Mouse (Mus musculus) small intestine, adult 2 months (tissue): Measurements from ENCODE around the gene C730034F03Rik. TPM values are rescaled to one million over a fixed set of nuclear protein-coding genes. Genes with fewer than 3 reads are reported as not detected.

Experiments
- H3K27ac ChIP-seq: fragments of 200-500 bp; 2 replicates; pipeline ENCODE4 v1.5.1; 2012; ENCODE audit warnings: low read depth, low read length, control low read depth, inconsistent platforms; ENCODE audit not compliant: insufficient read depth
- H3K27me3 ChIP-seq: fragments of 200-500 bp; 2 replicates; pipeline ENCODE4 v1.6.1; 2012; ENCODE audit warnings: mild to moderate bottlenecking, moderate library complexity, low read length, inconsistent platforms; ENCODE audit not compliant: control insufficient read depth, insufficient read depth
- H3K36me3 ChIP-seq: fragments of 200-500 bp; 2 replicates; pipeline ENCODE4 v1.6.1; 2012; ENCODE audit warnings: mild to moderate bottlenecking, low read length, control low read depth, inconsistent platforms; ENCODE audit not compliant: control insufficient read depth, insufficient read depth
- H3K4me1 ChIP-seq: fragments of 200-500 bp; 2 replicates; pipeline ENCODE4 v1.6.1; 2012; ENCODE audit warnings: low read length, inconsistent platforms, mixed read lengths; ENCODE audit not compliant: control insufficient read depth, insufficient read depth, insufficient read length
- H3K4me3 ChIP-seq: fragments of 200-500 bp; 2 replicates; pipeline ENCODE4 v1.5.1; 2012; ENCODE audit warnings: low read depth, mild to moderate bottlenecking, control low read depth, inconsistent platforms, low read length, moderate library complexity
- CTCF ChIP-seq: fragments of 200-500 bp; IDR thresholded peaks from 2 replicates; pipeline ENCODE4 v1.5.1; 2012; ENCODE audit warnings: low read depth, mild to moderate bottlenecking, control low read depth, inconsistent platforms, low read length, moderate library complexity, mixed read lengths; ENCODE audit not compliant: insufficient replicate concordance, insufficient read length; ENCODE audit errors: extremely low read depth
- POLR2A ChIP-seq: fragments of 200-500 bp; IDR thresholded peaks from 2 replicates; pipeline ENCODE4 v1.6.1; 2012; ENCODE audit warnings: low read depth, mild to moderate bottlenecking, control low read depth, inconsistent platforms, low read length, moderate library complexity
- WGBS: fragments of 180-500 bp; shearing (Covaris S2); methylation state at CpG from one replicate; pipeline ENCODE4 v1.1.7; 2018; 5-methylcytosine and 5-hydroxymethylcytosine counted together
- polyA plus RNA-seq: library from polyadenylated mRNA; depleted of rRNA; stranded (reverse); fragments of >200 nt; gene quantifications from 2 replicates; pipeline ENCODE4 v1.2.3, GENCODE M21; 2012

Gene C730034F03Rik
- polyA plus RNA-seq, 1 experiment, result 0.76 TPM

DNA sequence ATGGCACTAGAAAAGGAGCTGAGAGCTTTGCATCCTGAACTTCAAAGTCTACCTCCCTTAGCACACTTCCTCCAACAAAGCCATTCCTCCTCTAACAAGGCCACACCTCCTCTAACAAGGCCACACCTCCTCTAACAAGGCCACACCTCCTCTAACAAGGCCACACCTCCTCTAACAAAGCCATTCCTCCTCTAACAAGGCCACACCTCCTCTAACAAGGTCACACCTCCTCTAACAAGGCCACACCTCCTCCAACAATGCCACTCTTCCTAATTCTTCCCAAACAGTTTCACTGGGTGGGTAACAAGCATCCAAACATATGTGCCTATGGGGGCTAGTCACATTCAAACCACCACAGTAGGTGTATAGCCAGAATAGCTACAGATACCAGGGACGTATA, 26.9 kb upstream of the C730034F03Rik start:
- TF ChIP-seq POLR2A (no peak), CTCF (no peak)
- WGBS, result 93% methylated on average over 1 of the region's 1 CpGs
- no peaks in the 10 kb centered on the region for H3K27me3 ChIP-seq

DNA sequence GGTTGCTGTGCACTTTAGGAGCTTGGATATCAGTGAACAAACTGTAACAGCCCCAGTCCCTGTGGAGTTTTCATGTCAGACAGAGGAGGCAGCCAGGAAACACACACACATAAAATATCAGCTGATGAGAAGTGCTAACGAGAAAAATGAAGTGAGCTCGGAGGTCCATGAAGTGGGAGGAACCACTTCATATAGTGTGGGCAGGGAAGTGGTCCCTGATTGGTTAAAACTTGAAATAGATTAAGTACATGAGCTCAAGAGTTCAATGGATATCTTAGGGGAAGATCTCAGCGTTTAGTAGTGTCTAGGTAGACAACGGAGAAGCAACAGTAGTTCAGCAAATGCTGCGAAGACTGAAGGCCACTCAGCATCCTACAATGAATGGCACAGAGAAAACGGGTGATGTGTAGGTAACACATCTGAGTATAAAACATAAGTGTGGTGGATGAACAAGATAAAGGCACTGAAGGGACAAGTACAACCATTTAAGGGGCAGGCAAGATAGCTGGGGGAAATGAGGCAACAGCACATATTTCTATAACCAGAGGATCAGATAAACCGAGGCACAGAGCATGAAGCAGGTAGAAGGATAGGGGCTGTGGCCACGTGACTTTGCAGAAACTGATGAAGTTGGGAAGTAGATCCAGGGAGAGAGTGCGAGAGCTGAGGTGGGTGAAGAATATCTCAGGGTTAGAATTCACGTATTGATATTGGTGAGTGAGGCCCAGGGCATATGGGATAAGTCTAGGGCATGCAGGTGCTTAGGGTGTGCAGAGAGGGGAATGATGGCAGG, 24.4 kb upstream of the C730034F03Rik start:
- TF ChIP-seq POLR2A, result no peak
- no peak for TF ChIP-seq CTCF
- peaks cover 4% of the 10 kb centered on the region; the same call in 1 of the 2 replicates for H3K4me1 ChIP-seq
- WGBS, result 74% methylated on average over 10 of the region's 10 CpGs
- no peaks in the 10 kb centered on the region for H3K27me3 ChIP-seq
- H3K36me3 ChIP-seq, result no peaks in the 10 kb centered on the region
- H3K4me3 ChIP-seq, result no peak overlapping the region
- no peak overlapping the region for H3K27ac ChIP-seq

More for the DNA sequence above, 26.9 kb upstream of the C730034F03Rik start:
- no peaks in the 10 kb centered on the region for H3K36me3 ChIP-seq
- no peak overlapping the region for H3K4me3 ChIP-seq
- H3K27ac ChIP-seq, result no peak overlapping the region
- peaks cover 11% of the 10 kb centered on the region for H3K4me1 ChIP-seq

DNA sequence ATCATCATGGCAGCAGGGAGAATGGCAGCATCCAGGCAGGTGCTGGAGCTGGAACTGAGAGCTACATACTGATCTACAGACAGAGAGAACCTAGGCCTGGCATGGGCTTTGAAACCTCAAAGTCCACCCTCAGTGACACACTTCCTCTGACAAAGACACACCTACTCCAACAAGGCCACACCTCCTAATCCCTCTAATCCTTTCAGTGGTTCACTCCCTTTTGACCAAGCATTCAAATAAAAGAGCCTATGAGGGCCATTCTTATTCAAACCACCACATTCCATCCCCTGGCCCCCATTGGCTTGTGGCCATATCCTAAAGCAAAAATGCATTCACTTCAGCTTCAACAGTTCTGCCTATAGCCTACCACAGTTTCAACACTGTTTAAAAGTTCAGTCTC, 22.7 kb upstream of the C730034F03Rik start:
- Histone ChIP-seq H3K27me3 (no peaks in the 10 kb centered on the region), H3K36me3 (no peaks in the 10 kb centered on the region), H3K27ac (no peak overlapping the region), H3K4me1 (no peaks in the 10 kb centered on the region), H3K4me3 (no peak overlapping the region)
- TF ChIP-seq CTCF, result no peak
- TF ChIP-seq POLR2A, result no peak

DNA sequence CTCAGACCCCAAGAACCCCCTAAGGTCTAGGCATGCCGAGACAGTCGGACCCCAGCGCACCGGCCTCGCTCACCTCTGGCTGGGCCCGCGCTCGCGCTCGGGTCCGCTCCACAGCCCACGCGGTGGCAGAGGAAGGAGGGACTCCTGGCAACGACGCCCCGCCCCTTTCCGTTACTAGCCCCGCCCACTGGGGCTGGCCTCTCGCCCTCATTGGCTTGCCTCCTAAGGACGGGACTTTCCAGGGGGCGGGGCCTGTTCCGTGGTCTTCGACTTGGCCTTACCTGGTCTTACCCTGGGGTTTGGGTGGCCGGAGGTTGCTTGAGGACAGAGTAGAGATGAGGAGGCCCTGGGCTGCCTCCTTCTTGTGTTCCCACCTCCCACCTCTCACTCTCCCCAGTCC, 19.3 kb upstream of the C730034F03Rik start, which contains the start of gene Syce3:
TSS of gene Syce3 (minus strand) at position 386 of the 400 bp plus-strand sequence.
- Histone ChIP-seq H3K27me3 (no peaks in the 10 kb centered on the region), H3K27ac (no peak within 1 kb of the TSS), H3K36me3 (no peaks in the 10 kb centered on the region), H3K4me3 (no peak within 1 kb of the TSS), H3K4me1 (no peaks in the 10 kb centered on the region)
- WGBS, result 84% methylated on average over 24 of the region's 24 CpGs
- no peak for TF ChIP-seq CTCF
- TF ChIP-seq POLR2A, result no peak

DNA sequence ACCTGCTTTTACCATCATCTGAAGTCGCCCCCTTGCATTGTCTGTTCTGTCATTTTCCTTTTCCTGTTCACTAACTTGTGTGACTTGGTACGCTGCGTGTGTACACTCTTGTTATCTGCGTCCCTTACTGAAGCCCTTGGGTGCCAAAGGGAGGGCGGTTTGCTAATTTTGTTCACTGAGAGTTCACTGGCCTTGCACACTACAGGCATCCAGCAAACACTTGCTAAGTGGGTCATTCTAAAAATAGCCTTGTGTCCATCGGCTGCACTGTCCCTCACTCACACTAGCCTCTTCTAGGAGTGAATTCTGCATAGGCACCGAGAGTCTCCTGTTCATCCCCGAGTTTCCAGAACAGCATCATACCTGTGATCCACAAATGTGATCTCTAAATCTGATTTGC, 14.1 kb upstream of the C730034F03Rik start:
- 84% methylated on average over 8 of the region's 8 CpGs for WGBS

DNA sequence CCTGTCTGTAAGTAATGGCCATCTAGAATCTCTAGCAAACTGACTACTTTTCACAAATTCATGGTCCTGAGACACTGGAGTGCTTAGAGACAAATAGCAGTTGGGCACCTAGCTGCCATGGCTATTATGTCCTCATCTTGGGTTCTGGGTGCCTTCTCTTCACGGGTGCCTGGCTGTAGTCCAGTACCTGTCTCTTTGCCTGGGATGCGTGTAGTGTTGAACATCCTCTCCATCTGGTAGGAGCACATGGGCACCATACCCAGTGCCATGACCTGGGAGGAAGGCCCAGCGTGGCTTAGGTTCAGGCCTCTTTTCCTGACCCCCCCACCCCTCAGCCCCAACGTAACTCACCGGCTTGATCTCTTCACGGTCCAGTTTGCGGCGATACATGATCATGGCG, 7.5 kb upstream of the C730034F03Rik start:
- TF ChIP-seq CTCF (no peak), POLR2A (no peak)
- 94% methylated on average over 9 of the region's 9 CpGs for WGBS

More for the DNA sequence above, 14.1 kb upstream of the C730034F03Rik start:
- Histone ChIP-seq H3K27me3 (no peaks in the 10 kb centered on the region), H3K27ac (no peak overlapping the region), H3K36me3 (peaks cover 33% of the 10 kb centered on the region), H3K4me3 (no peak overlapping the region), H3K4me1 (no peaks in the 10 kb centered on the region)
- TF ChIP-seq POLR2A (no peak), CTCF (no peak)

DNA sequence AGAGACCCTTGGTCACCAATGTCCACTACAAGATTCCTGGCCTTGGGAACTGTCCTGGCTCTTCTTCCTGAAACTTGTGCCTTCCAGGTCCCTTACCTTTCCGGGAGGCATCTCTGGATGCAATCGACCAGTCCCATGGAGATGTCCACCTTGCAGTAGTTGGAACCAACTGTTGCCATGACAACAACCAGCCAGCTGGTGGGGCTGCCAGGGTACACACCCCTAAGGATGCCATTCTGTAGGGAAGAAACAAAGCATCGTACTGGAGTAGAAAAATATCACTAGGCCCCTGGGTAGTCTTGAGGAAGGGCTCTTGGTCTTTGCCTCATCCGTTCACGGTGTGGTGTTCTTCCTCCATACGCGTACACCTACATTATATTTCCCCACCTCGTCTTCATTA, 4.8 kb upstream of the C730034F03Rik start:
- 88% methylated on average over 8 of the region's 8 CpGs for WGBS
- Histone ChIP-seq H3K4me3 (no peak overlapping the region), H3K27me3 (no peaks in the 10 kb centered on the region), H3K4me1 (peaks cover 2% of the 10 kb centered on the region; the same call in 1 of the 2 replicates), H3K27ac (no peak overlapping the region), H3K36me3 (peaks cover 66% of the 10 kb centered on the region)
- TF ChIP-seq CTCF, result no peak
- no peak for TF ChIP-seq POLR2A

More for the DNA sequence above, 7.5 kb upstream of the C730034F03Rik start:
- Histone ChIP-seq H3K4me3 (no peak overlapping the region), H3K27me3 (no peaks in the 10 kb centered on the region), H3K27ac (no peak overlapping the region), H3K4me1 (no peaks in the 10 kb centered on the region), H3K36me3 (peaks cover 74% of the 10 kb centered on the region)

DNA sequence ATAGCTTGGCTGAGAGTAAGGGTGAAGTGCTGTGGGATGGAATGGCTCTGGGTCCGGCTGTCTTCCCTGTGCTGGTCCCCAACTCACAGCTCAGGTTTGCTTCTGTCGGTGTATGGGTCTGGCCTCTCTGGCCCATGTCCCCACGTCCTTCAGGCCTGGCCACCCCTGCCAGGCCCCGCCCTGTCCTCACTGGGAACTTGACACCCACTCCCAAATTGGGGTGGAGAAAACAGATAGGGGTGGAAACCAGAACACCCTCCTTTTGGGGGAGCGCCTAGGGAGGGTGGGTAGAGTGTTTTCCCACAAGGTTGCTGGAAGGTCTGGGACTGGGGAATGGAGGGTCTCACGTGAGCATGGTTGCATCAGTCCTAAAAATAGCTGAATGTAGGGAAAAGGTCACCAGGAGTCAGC, 3.7 kb upstream of the C730034F03Rik start, which contains the start of gene Cpt1b:
TSS of gene Cpt1b (minus strand) at position 153 of the 411 bp plus-strand sequence.
- H3K27me3 ChIP-seq, result no peaks in the 10 kb centered on the region
- WGBS, result 80% methylated on average over 6 of the region's 6 CpGs
- H3K4me1 ChIP-seq, result peaks cover 2% of the 10 kb centered on the region; the same call in 1 of the 2 replicates
- no peak within 1 kb of the TSS for H3K4me3 ChIP-seq
- H3K27ac ChIP-seq, result no peak within 1 kb of the TSS
- peaks cover 56% of the 10 kb centered on the region for H3K36me3 ChIP-seq
- TF ChIP-seq CTCF (no peak), POLR2A (no peak)
